Mouse (Mus musculus): ENCODE data around the gene Bola1. TPM values are rescaled to one million over a fixed set of nuclear protein-coding genes. Genes with fewer than 3 reads are reported as not detected.
"Not testable (repeated sequence)": the region's sequence is repeated elsewhere in the genome, so short reads cannot be mapped to it uniquely, and the experiment has no call there.

Bola1 gene
- polyA plus RNA-seq, 1 experiment from 2014 or later = 55.3 TPM

DNA sequence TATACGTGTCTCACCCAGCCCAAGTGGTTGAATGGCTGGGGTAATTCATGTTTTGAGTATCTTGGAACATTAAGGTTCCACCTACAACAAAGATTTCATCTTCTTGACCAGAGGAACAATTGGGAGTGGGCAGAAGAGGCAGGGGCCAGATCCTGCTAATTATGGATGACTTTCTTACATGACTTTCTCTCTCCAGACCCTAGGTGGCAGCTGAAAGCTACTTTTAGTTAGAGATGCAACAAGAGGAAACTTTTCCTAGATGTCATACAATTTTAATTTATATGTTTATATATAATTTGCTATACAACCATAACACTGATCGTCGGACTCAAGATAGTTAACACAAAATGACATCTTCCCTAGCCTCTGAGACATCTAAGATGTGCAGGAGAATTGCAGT, 11.7 kb downstream of the Bola1 start:
- DNase-seq (ENCODE audit: low read depth, low spot score) (no peak), ATAC-seq (no peak)
- CTCF ChIA-PET = interaction anchor here (0.7 to 8.2 kb wide), 6 partner anchors 9 to 71 kb away, joined by 3 to 60 read pairs (median 4); partner anchors contain the start of genes Bola1 and Hist2h2ab
- H3K27me3 ChIP-seq = no peaks in the 10 kb centered on the region
- peak; percentile 56 for TF ChIP-seq CTCF (IDR thresholded peaks at IDR 0.05)
- in situ Hi-C loops (cut with MboI; ENCODE audit: low pct_unique_long_range_greater_than_20kb) = no loop called here
- POLR2A ChIA-PET = interaction anchor here (3.7 kb wide), 1 partner anchor 12 kb away, joined by 28 read pairs; the partner anchor contains the start of genes Bola1, Hist2h2ab, Hist2h2ac and Hist2h2be

- CTCF ChIA-PET = interaction anchor here (0.5 to 4.8 kb wide), 4 partner anchors 11 to 22 kb away, joined by 3 to 60 read pairs (median 7); partner anchors contain the start of genes Bola1 and Hist2h2ab
Observed at GRCm38 (mm10) chr3:96199731-96200130, 19.8 kb downstream of the Bola1 start.

GRCm38 (mm10) chr3:96198601-96199251, 20.8 kb downstream of the Bola1 start:
- H3K27me3 ChIP-seq; ATAC-seq; in situ Hi-C loops (cut with MboI; ENCODE audit: low pct_unique_long_range_greater_than_20kb); DNase-seq (ENCODE audit: low read depth, low spot score): not testable (repeated sequence)
- POLR2A ChIA-PET = interaction anchor here (1.0 to 3.7 kb wide), 7 partner anchors 11 to 37 kb away, joined by 3 to 20 read pairs (median 4); partner anchors contain the start of genes Bola1, Hist2h2ab, Hist2h2ac and Hist2h2be
- CTCF ChIA-PET = interaction anchor here (1.6 to 4.8 kb wide), 3 partner anchors 12 to 20 kb away, joined by 5 to 60 read pairs (median 9); partner anchors contain the start of genes Bola1 and Hist2h2ab

More at GRCm38 (mm10) chr3:96199731-96200130, 19.8 kb downstream of the Bola1 start:
- ATAC-seq (no peak), DNase-seq (ENCODE audit: low read depth, low spot score) (no peak)
- POLR2A ChIA-PET = interaction anchor here (1.0 kb wide), 2 partner anchors 12 to 19 kb away, joined by 3 to 4 read pairs; partner anchors contain the start of genes Bola1 and Hist2h2ab
- in situ Hi-C loops (cut with MboI; ENCODE audit: low pct_unique_long_range_greater_than_20kb) = no loop called here
- H3K27me3 ChIP-seq = no peaks in the 10 kb centered on the region
- TF ChIP-seq CTCF (IDR thresholded peaks at IDR 0.05) = no peak

GRCm38 (mm10) chr3:96198181-96198580, 21.3 kb downstream of the Bola1 start:
- no peaks in the 10 kb centered on the region for H3K27me3 ChIP-seq
- DNase-seq (ENCODE audit: low read depth, low spot score) = no peak
- ATAC-seq = no peak
- ChIA-PET CTCF (interaction anchor here (0.8 to 4.8 kb wide), 6 partner anchors 12 to 37 kb away, joined by 3 to 60 read pairs (median 7); partner anchors contain the start of genes Bola1, Hist2h2ab, Hist2h2ac and Hist2h2be), POLR2A (interaction anchor here (0.6 to 3.7 kb wide), 6 partner anchors 11 to 228 kb away, joined by 3 to 20 read pairs (median 11); partner anchors contain the start of genes Bola1, Hist2h2ab, Hist2h2ac and Hist2h2be)
- no peak for TF ChIP-seq CTCF (IDR thresholded peaks at IDR 0.05)
- in situ Hi-C loops (cut with MboI; ENCODE audit: low pct_unique_long_range_greater_than_20kb) = no loop called here

- in situ Hi-C loops (cut with MboI; ENCODE audit: low pct_unique_long_range_greater_than_20kb) = no loop called here
- no peak for TF ChIP-seq CTCF (IDR thresholded peaks at IDR 0.05)
- ChIA-PET CTCF (interaction anchor here (0.8 to 4.8 kb wide), 5 partner anchors 13 to 36 kb away, joined by 3 to 60 read pairs (median 3); partner anchors contain the start of genes Bola1, Hist2h2ab, Hist2h2ac and Hist2h2be), POLR2A (interaction anchor here (0.6 to 3.7 kb wide), 12 partner anchors 10 to 227 kb away, joined by 3 to 20 read pairs (median 5); partner anchors contain the start of genes Bola1, Hist2h2ab, Hist2h2ac and Hist2h2be)
- DNase-seq (ENCODE audit: low read depth, low spot score) = peak; percentile 61
- peak; percentile 90 for ATAC-seq
- H3K27me3 ChIP-seq = no peaks in the 10 kb centered on the region
Observed at GRCm38 (mm10) chr3:96197129-96197749, 22.3 kb downstream of the Bola1 start.

GRCm38 (mm10) chr3:96196437-96197128, 22.9 kb downstream of the Bola1 start:
- ATAC-seq = no peak
- in situ Hi-C loops (cut with MboI; ENCODE audit: low pct_unique_long_range_greater_than_20kb) = no loop called here
- H3K27me3 ChIP-seq = no peaks in the 10 kb centered on the region
- POLR2A ChIA-PET = interaction anchor here (0.6 to 3.7 kb wide), 12 partner anchors 9 to 83 kb away, joined by 3 to 20 read pairs (median 5); partner anchors contain the start of genes Bola1, Hist2h2ab, Hist2h2ac and Hist2h2be
- TF ChIP-seq CTCF (IDR thresholded peaks at IDR 0.05) = no peak
- CTCF ChIA-PET = interaction anchor here (0.6 to 4.8 kb wide), 7 partner anchors 14 to 130 kb away, joined by 3 to 60 read pairs (median 3); partner anchors contain the start of genes Bola1, Hist2h2ab, Hist2h2ac and Hist2h2be
- no peak for DNase-seq (ENCODE audit: low read depth, low spot score)

GRCm38 (mm10) chr3:96195616-96196313, 23.7 kb downstream of the Bola1 start:
- ChIA-PET POLR2A (interaction anchor here (0.7 to 3.7 kb wide), 8 partner anchors 10 to 48 kb away, joined by 3 to 20 read pairs (median 8); partner anchors contain the start of genes Bola1, Hist2h2ab, Hist2h2ac and Hist2h2be), CTCF (interaction anchor here (0.6 to 4.8 kb wide), 6 partner anchors 12 to 129 kb away, joined by 3 to 60 read pairs (median 4); partner anchors contain the start of genes Bola1, Hist2h2ab, Hist2h2ac and Hist2h2be)
- no peak for TF ChIP-seq CTCF (IDR thresholded peaks at IDR 0.05)
- DNase-seq (ENCODE audit: low read depth, low spot score) = no peak
- ATAC-seq = no peak
- no peaks in the 10 kb centered on the region for H3K27me3 ChIP-seq
- in situ Hi-C loops (cut with MboI; ENCODE audit: low pct_unique_long_range_greater_than_20kb) = no loop called here

GRCm38 (mm10) chr3:96194966-96195365, 24.5 kb downstream of the Bola1 start:
- CTCF ChIA-PET = interaction anchor here (1.2 kb wide), 1 partner anchor 11 kb away, joined by 5 read pairs; no protein-coding TSS in a partner anchor
- ATAC-seq (no peak), DNase-seq (ENCODE audit: low read depth, low spot score) (no peak)
- H3K27me3 ChIP-seq = no peaks in the 10 kb centered on the region
- no peak for TF ChIP-seq CTCF (IDR thresholded peaks at IDR 0.05)
- in situ Hi-C loops (cut with MboI; ENCODE audit: low pct_unique_long_range_greater_than_20kb) = no loop called here
- POLR2A ChIA-PET = interaction anchor here (0.6 to 3.7 kb wide), 3 partner anchors 21 to 25 kb away, joined by 3 to 20 read pairs (median 3); partner anchors contain the start of genes Bola1, Hist2h2ab and Sf3b4

GRCm38 (mm10) chr3:96192977-96193376, 26.5 kb downstream of the Bola1 start:
- ChIA-PET CTCF (interaction anchor here (0.9 to 1.9 kb wide), 5 partner anchors 14 to 123 kb away, joined by 3 to 6 read pairs (median 4); no protein-coding TSS in a partner anchor), POLR2A (interaction anchor here (1.3 to 2.1 kb wide), 2 partner anchors 11 to 32 kb away, joined by 4 to 7 read pairs; partner anchors contain the start of gene Mtmr11)
- in situ Hi-C loops (cut with MboI; ENCODE audit: low pct_unique_long_range_greater_than_20kb) = no loop called here
- DNase-seq (ENCODE audit: low read depth, low spot score) (no peak), ATAC-seq (no peak)
- no peaks in the 10 kb centered on the region for H3K27me3 ChIP-seq
- TF ChIP-seq CTCF (IDR thresholded peaks at IDR 0.05) = no peak
